Mouse (Mus musculus) embryonic fibroblast, embryonic 13.5 days (primary cell): ENCODE data around the gene Rhd. TPM values are rescaled to one million over a fixed set of nuclear protein-coding genes. Genes with fewer than 3 reads are reported as not detected.

Source experiments
- H3K27ac ChIP-seq: 2 replicates; pipeline ENCODE4 v1.5.1; 2012; ENCODE audit warnings: low read length, control low read depth, inconsistent platforms; ENCODE audit not compliant: insufficient read depth
- H3K4me1 ChIP-seq: 2 replicates; pipeline ENCODE4 v1.6.1; 2011; ENCODE audit warnings: low read length; ENCODE audit not compliant: control insufficient read depth, insufficient read depth
- H3K4me3 ChIP-seq: 2 replicates; pipeline ENCODE4 v1.5.1; 2011; ENCODE audit warnings: mild to moderate bottlenecking, control low read depth, low read length; ENCODE audit not compliant: insufficient read depth
- CTCF ChIP-seq: IDR thresholded peaks from 2 replicates; pipeline ENCODE4 v1.5.1; 2011; ENCODE audit warnings: mild to moderate bottlenecking, control low read depth, low read length, moderate library complexity, borderline replicate concordance; ENCODE audit not compliant: insufficient read depth
- POLR2A ChIP-seq: IDR thresholded peaks from 2 replicates; pipeline ENCODE4 v1.6.1; 2011; ENCODE audit warnings: low read depth, mild to moderate bottlenecking, control low read depth, low read length, moderate library complexity
- polyA plus RNA-seq: library from polyadenylated mRNA; stranded (reverse); fragments of >200 nt; gene quantifications from 2 replicates; pipeline ENCODE4 v1.2.4, GENCODE M21; 2011; ENCODE audit warnings: low read depth; ENCODE audit not compliant: missing spikeins, insufficient read length

Rhd gene
- polyA plus RNA-seq, 1 experiment, result 0.51 TPM

DNA sequence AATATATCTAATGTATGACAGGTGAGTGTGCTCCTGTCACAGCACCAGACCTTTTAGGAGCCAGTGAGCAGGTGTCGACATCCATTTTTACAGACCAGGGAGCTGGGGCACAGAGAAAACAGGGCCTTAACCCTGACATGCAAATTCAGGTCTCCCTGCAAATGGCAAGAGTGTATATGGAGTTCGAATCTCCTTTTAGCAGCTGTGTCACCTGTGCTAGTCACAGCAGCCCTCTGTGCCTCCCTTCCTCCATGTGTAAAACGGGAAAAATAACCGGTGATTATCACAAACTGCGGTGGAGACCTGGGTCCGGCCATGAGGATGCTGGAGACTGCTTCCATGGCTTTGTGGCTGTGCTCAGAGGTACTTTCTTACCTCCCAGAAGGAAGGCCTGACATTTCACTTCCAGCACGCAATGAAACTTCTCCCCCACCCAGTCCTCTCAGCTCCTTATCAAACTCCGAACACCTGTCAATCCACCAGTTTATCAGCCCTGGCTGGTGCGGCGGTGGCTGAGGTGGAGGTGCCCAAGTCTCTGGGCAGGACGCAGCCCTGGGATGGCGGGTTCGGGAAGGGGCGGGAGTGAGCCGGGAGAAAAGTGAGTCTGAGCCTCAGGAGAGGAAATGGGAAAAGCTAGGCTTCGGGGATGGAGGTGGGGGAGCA, 4.9 kb downstream of the Rhd start:
- Histone ChIP-seq H3K4me1 (no peaks in the 10 kb centered on the region), H3K4me3 (no peak overlapping the region), H3K27ac (no peak overlapping the region)
- no peak for TF ChIP-seq POLR2A
- no peak for TF ChIP-seq CTCF

DNA sequence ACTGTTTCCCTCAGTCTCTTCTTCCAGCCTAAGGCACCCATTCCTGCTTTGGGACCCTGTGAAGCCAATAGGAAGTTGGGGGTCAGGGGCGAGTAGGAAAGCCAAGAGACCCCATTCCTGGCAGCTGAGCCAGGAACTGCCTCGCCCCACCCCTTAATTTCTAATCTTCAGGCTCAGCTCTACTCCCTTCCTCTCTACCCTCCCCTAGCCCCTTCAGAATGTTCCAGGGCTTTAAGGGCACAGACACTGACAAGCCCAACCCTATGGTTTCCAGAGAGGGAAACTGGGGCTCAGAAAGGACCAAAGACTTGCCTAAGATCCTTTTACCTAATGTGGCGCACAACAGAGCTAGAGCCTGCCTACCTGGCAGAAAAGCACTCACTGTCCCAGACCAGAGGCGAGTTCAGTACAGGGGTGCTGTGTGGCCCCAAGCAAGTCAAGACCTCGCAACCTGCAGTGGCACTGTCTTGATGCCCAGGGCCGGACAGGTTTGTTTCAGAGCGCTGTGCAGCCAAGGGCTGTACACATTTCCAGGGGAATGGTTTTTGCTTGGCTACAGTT, 5.6 kb downstream of the Rhd start:
- Histone ChIP-seq H3K4me3 (no peak overlapping the region), H3K27ac (no peak overlapping the region), H3K4me1 (no peaks in the 10 kb centered on the region)
- TF ChIP-seq CTCF (no peak), POLR2A (no peak)

DNA sequence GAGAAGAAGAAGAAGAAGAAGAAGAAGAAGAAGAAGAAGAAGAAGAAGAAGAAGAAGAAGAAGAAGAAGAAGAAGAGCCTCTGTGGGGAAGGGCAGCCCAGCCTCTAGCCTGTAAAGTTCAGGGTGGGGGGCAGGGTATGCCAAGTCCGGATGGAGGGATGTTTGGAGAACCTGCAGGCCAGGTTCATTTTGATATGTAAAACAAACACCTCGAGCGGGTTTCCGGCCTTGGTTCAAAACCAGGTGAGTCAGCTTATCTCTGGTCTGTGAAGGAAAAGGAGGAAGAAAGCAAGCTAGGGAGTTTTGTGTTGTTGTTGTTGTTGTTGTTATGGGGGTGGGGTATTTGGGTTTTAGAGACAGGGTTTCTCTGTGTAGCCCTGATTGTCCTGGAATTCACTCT, 7.1 kb downstream of the Rhd start:
- TF ChIP-seq CTCF (no peak), POLR2A (no peak)
- no peaks in the 10 kb centered on the region for H3K4me1 ChIP-seq
- H3K27ac ChIP-seq, result no peak overlapping the region

GRCm38 (mm10) chr4:134871950-134872349, 7.6 kb downstream of the Rhd start:
- H3K4me3 ChIP-seq, result no peak overlapping the region
- no peak overlapping the region for H3K27ac ChIP-seq
- no peaks in the 10 kb centered on the region for H3K4me1 ChIP-seq
- no peak for TF ChIP-seq CTCF
- TF ChIP-seq POLR2A, result no peak

More for the DNA sequence above, 7.1 kb downstream of the Rhd start:
- H3K4me3 ChIP-seq, result no peak overlapping the region

- Histone ChIP-seq H3K4me3 (no peak overlapping the region), H3K27ac (no peak overlapping the region), H3K4me1 (no peaks in the 10 kb centered on the region)
- TF ChIP-seq CTCF (no peak), POLR2A (no peak)
These were observed 11.8 kb downstream of the Rhd start for GRCm38 (mm10) chr4:134876171-134876570.

DNA sequence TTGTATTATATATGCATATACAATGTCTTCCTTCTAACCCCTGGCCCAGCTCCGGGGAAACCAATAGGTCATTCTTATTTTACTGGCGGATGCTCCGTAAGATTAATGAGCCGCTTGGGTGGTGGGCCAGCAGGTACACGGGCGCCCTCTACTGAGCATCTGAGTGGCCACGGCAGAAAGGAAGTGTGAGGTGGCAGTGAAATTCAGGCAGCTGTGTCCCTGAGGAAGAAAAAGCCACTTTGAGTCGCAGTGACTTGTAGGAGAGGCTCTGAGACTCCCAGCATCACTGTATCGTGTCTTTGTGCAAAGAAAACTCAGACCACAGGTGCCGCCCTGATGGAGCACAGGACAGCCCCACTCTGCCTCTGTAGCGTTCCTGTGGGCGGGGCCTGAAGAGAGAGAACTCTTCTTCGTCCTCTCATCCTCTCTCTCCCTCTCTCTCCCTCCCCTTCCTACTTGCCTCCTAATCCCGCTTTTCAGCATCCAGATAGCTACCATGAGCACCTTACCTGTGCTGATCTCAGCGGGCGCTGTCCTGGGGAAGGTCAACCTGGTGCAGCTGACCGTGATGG, 15.2 kb downstream of the Rhd start:
- no peak for TF ChIP-seq POLR2A
- peak; percentile 86 for TF ChIP-seq CTCF
- Histone ChIP-seq H3K4me1 (no peaks in the 10 kb centered on the region), H3K4me3 (peak overlapping the region; percentile 41), H3K27ac (no peak overlapping the region)

DNA sequence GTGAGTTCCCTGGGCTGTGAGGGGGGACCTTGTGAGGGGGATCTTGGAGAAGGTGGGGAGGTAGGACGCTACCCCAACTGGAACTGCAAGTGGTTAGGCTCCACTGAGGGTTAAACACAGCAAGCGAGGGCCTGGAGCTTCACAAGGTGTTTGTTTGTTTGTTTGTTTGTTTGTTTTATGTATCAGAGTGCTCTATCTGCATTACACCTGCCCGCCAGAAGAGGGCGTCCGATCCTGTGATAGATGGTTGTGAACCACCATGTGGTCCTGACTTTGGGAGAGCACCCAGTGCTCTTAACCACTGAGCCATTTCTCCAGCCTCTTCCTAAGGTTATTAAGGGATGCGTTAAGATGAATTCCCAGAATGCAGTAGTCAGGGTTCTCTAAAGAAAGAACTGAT, 15.7 kb downstream of the Rhd start:
- Histone ChIP-seq H3K4me1 (no peaks in the 10 kb centered on the region), H3K27ac (no peak overlapping the region), H3K4me3 (no peak overlapping the region)
- no peak for TF ChIP-seq POLR2A
- peak; percentile 28; the same call in 1 of the 2 replicates for TF ChIP-seq CTCF

- peak; percentile 47; the same call in 1 of the 2 replicates for TF ChIP-seq CTCF
- TF ChIP-seq POLR2A, result no peak
- H3K27ac ChIP-seq, result no peak overlapping the region
- no peak overlapping the region for H3K4me3 ChIP-seq
- no peaks in the 10 kb centered on the region for H3K4me1 ChIP-seq
These were observed 18.9 kb downstream of the Rhd start for GRCm38 (mm10) chr4:134883266-134883665.

DNA sequence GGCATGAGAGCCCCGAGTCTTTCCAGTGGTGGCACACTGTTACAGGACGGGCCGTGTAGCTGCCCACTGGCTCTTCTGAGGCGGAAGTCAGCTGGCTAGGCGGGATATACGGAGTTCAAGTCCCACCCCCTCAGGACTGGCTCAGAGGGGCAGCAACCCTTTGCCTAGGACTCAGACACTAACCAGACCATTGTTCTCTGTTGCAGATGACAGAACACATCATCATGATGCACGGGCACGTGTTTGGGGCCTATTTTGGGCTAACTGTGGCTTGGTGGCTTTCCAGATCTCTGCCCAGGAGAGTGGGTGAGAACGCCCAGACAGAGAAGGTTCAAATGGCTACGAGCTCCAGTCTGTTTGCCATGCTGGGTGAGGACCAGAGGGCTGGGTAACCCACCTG, 19.5 kb downstream of the Rhd start:
- Histone ChIP-seq H3K27ac (no peak overlapping the region), H3K4me3 (no peak overlapping the region), H3K4me1 (no peaks in the 10 kb centered on the region)
- TF ChIP-seq POLR2A, result no peak
- TF ChIP-seq CTCF, result no peak

DNA sequence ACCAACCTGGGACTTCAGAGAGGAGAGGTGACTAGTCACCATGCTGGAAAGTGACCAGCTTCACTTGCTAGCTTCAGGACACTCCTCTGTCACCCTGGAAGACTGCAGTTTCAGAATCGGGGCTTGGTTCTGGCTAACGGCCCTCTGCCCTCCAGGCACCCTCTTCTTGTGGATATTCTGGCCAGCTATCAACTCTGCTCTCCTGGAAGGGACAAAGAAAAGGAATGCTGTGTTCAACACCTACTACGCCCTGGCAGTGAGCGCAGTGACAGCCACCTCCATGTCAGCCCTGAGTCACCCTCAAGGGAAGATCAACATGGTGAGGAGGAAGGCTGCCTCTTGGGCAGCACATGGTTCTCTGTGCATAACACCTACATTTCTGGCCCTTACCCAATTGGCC, 20.0 kb downstream of the Rhd start:
- Histone ChIP-seq H3K4me3 (no peak overlapping the region), H3K4me1 (no peaks in the 10 kb centered on the region), H3K27ac (no peak overlapping the region)
- TF ChIP-seq POLR2A (no peak), CTCF (no peak)
